Mouse (Mus musculus): ENCODE measurements at regions not wholly inside any gene's neighbourhood (a gene's known extent, or its start where the extent isn't known, plus 50 kb on each side); places are given as distances from the start of the nearest gene placed in this dataset.
"Not testable (repeated sequence)": the region's sequence is repeated elsewhere in the genome, so short reads cannot be mapped to it uniquely, and the experiment has no call there.

GRCm38 (mm10) chr9:13105426-13105825, 140.2 kb downstream of the Jrkl start:
- DNase-seq: no peak

- DNase-seq: no peak
Measured at GRCm38 (mm10) chr9:13083669-13084068, 162.0 kb downstream of the Jrkl start.

GRCm38 (mm10) chr9:13049079-13049478, 196.6 kb downstream of the Jrkl start:
- no peak for DNase-seq

GRCm38 (mm10) chr9:13019025-13019424, 226.6 kb downstream of the Jrkl start:
- no peak for DNase-seq

GRCm38 (mm10) chr9:12983209-12983608, 262.4 kb downstream of the Jrkl start:
- not testable (repeated sequence) for DNase-seq

GRCm38 (mm10) chr9:12973022-12973421, 272.6 kb downstream of the Jrkl start:
- DNase-seq: no peak

- no peak for DNase-seq
Measured at GRCm38 (mm10) chr9:12960337-12960736, 285.3 kb downstream of the Jrkl start.

- DNase-seq: no peak
Measured at GRCm38 (mm10) chr9:12946088-12946487, 299.5 kb downstream of the Jrkl start.

GRCm38 (mm10) chr9:12945476-12945875, 300.2 kb downstream of the Jrkl start:
- DNase-seq: no peak

GRCm38 (mm10) chr9:12945037-12945436, 300.6 kb downstream of the Jrkl start:
- no peak for DNase-seq

- no peak for DNase-seq
Measured at GRCm38 (mm10) chr9:12935016-12935415, 310.6 kb downstream of the Jrkl start.

GRCm38 (mm10) chr9:12925549-12926186, 320.0 kb downstream of the Jrkl start:
- no peak for DNase-seq

GRCm38 (mm10) chr9:12900726-12901125, 344.9 kb downstream of the Jrkl start:
- no peak for DNase-seq

- DNase-seq: no peak
Measured at GRCm38 (mm10) chr9:12879753-12880490, 365.7 kb downstream of the Jrkl start.

- no peak for DNase-seq
Measured at GRCm38 (mm10) chr9:12876496-12876895, 369.1 kb downstream of the Jrkl start.

GRCm38 (mm10) chr9:12870941-12871340, 374.7 kb downstream of the Jrkl start:
- peak; percentile 40 for DNase-seq

All from heart, postnatal 4 days (tissue).